Comparison of ENCODE assay signal across 8 mouse cellular contexts in genomic region chr14:79662001-79662400, GRCm38 (mm10). TPM values are rescaled to one million over a fixed set of nuclear protein-coding genes. Genes with fewer than 3 reads are reported as not detected.
DNase-seq lines count a peak whose midpoint lies in the region; ATAC-seq and TF ChIP-seq lines count a peak whose summit lies in the region.

Gene Cnmd, minus strand, starts transcription at chr14:79662170.

- H3K27me3 ChIP-seq in heart, embryonic 11.5 days (ENCODE audit: control insufficient read depth, insufficient read depth, low read length) = peaks cover 3% of the 10 kb centered on the region; the same call in 1 of the 2 replicates
- H3K27me3 ChIP-seq in thymus, adult 2 months (ENCODE audit: control insufficient read depth, insufficient read depth, low read length) = no peaks in the 10 kb centered on the region; the same call in 1 of the 2 replicates
- no peaks in the 10 kb centered on the region; the same call in 1 of the 2 replicates for H3K27me3 ChIP-seq in liver, embryonic 13.5 days

- H3K36me3 ChIP-seq in heart, embryonic 11.5 days (ENCODE audit: control insufficient read depth, insufficient read depth, low read length) = no peaks in the 10 kb centered on the region
- no peaks in the 10 kb centered on the region for H3K36me3 ChIP-seq in thymus, adult 2 months (ENCODE audit: control insufficient read depth, insufficient read depth, low read length)
- no peaks in the 10 kb centered on the region for H3K36me3 ChIP-seq in liver, embryonic 13.5 days

- peak within 1 kb of the TSS; percentile 25 for H3K4me3 ChIP-seq in heart, embryonic 11.5 days (ENCODE audit: low read depth, low read length)
- peak within 1 kb of the TSS; percentile 43 for H3K4me3 ChIP-seq in thymus, adult 2 months (ENCODE audit: control insufficient read depth, insufficient read depth, low read length)
- 0 out of 2 replicates have a peak within 1 kb of the TSS, but pooled peaks have one; percentile 4 for H3K4me3 ChIP-seq in liver, embryonic 13.5 days (replicated peaks)

- TF ChIP-seq CTCF in thymus, adult 2 months (IDR thresholded peaks at IDR 0.05; ENCODE audit: borderline replicate concordance, control insufficient read depth, extremely low read depth, insufficient read depth, low read length, poor library complexity) = no peak

- 0 out of 2 replicates have a peak, but pooled peaks have one; percentile 22 for ATAC-seq in heart, embryonic 11.5 days (replicated peaks; ENCODE audit: insufficient number of reproducible peaks, low FRiP score, low TSS enrichment)
- no peak for ATAC-seq in liver, embryonic 13.5 days (ENCODE audit: low read depth)

- 54% methylated on average over 4 of the region's 4 CpGs for WGBS in heart, embryonic 11.5 days (ENCODE audit: insufficient replicate concordance)
- 70% methylated on average over 4 of the region's 4 CpGs for WGBS in thymus, adult 2 months
- WGBS in liver, embryonic 13.5 days (ENCODE audit: insufficient replicate concordance) = 44% methylated on average over 4 of the region's 4 CpGs

- no peak for TF ChIP-seq POLR2A in thymus, adult 2 months (IDR thresholded peaks at IDR 0.05; ENCODE audit: control insufficient read depth, extremely low read depth, insufficient read depth, low read length, poor library complexity)

- H3K27ac ChIP-seq in heart, embryonic 11.5 days (ENCODE audit: low read depth, low read length) = no peak within 1 kb of the TSS
- no peak within 1 kb of the TSS for H3K27ac ChIP-seq in thymus, adult 2 months (ENCODE audit: control insufficient read depth, insufficient read depth, low read length)
- no peak within 1 kb of the TSS for H3K27ac ChIP-seq in liver, embryonic 13.5 days

- 0 out of 2 replicates have a peak, but pooled peaks cover 3% of the 10 kb centered on the region for H3K4me1 ChIP-seq in heart, embryonic 11.5 days (ENCODE audit: control insufficient read depth, insufficient read depth, low read length)
- peaks cover 4% of the 10 kb centered on the region; the same call in 1 of the 2 replicates for H3K4me1 ChIP-seq in thymus, adult 2 months (replicated peaks; ENCODE audit: control insufficient read depth, insufficient read depth, low read length)
- H3K4me1 ChIP-seq in liver, embryonic 13.5 days (replicated peaks) = peaks cover 8% of the 10 kb centered on the region; the same call in 1 of the 2 replicates

- no peak for DNase-seq in heart, adult 18-20 months
- DNase-seq in thymus, adult 2 months = no peak
- no peak for DNase-seq in thymus, postnatal 25 days
- DNase-seq in liver, embryonic 13.5 days = no peak
- DNase-seq in cerebellum, adult 11 months = no peak
- no peak for DNase-seq in right cerebral cortex, postnatal 36 days (ENCODE audit: low spot score in 2 of 2)
- DNase-seq in adipocyte (ENCODE audit: low spot score) = no peak

- no peaks in the 10 kb centered on the region for H3K9me3 ChIP-seq in heart, embryonic 11.5 days (replicated peaks; ENCODE audit: control insufficient read depth, low read length)
- no peaks in the 10 kb centered on the region for H3K9me3 ChIP-seq in liver, embryonic 13.5 days (replicated peaks)

- H3K9ac ChIP-seq in heart, embryonic 11.5 days (ENCODE audit: low read depth, low read length) = no peak within 1 kb of the TSS
- H3K9ac ChIP-seq in liver, embryonic 13.5 days = no peak within 1 kb of the TSS

- H3K4me2 ChIP-seq in heart, embryonic 11.5 days = peak within 1 kb of the TSS; percentile 69
- H3K4me2 ChIP-seq in liver, embryonic 13.5 days = peak within 1 kb of the TSS; percentile 46

RNA-seq across cellular contexts. Expression of gene Cnmd, which starts in this region (rescaled TPM):
- 0.30 and 1.2 TPM in 2 replicates for polyA plus RNA-seq in heart, embryonic 11.5 days (2014; fragmentation: Nextera tagmentation; extraction: Ambion mirVana)
- total RNA-seq in heart, adult 18-20 months (2021) = 1 to 10 TPM; 3.9 to 4.7 TPM
- polyA plus RNA-seq in thymus, adult 2 months (2012; rRNA removed) = 1.2 and 1.4 TPM in 2 replicates
- polyA plus RNA-seq in liver, embryonic 13.5 days (2015; fragmentation: Nextera tagmentation; extraction: Ambion mirVana) = not detected in 2 replicates
